Mouse (Mus musculus): Measurements from ENCODE around the gene Lsm7. TPM values are rescaled to one million over a fixed set of nuclear protein-coding genes. Genes with fewer than 3 reads are reported as not detected.
"Not testable (repeated sequence)": the region's sequence is repeated elsewhere in the genome, so short reads cannot be mapped to it uniquely, and the experiment has no call there.

Lsm7 gene
- polyA plus RNA-seq, 1 experiment from 2014 or later: 375 TPM

GRCm38 (mm10) chr10:80836949-80837379, 18.0 kb downstream of the Lsm7 start:
- ATAC-seq (ENCODE audit: insufficient number of reproducible peaks, low FRiP score, low TSS enrichment, low read depth): no peak

GRCm38 (mm10) chr10:80835617-80836016, 19.4 kb downstream of the Lsm7 start:
- Histone ChIP-seq H3K4me3 (ENCODE audit: low read depth, low read length) (0 out of 2 replicates have a peak overlapping the region, but pooled peaks have one; percentile 5), H3K27ac (replicated peaks; ENCODE audit: low read depth, low read length) (no peak overlapping the region), H3K36me3 (ENCODE audit: control insufficient read depth, insufficient read depth, low read length) (no peaks in the 10 kb centered on the region; the same call in 1 of the 2 replicates), H3K27me3 (ENCODE audit: control insufficient read depth, insufficient read depth, low read length) (peaks cover 37% of the 10 kb centered on the region), H3K9ac (ENCODE audit: low read length) (no peak overlapping the region; the same call in 1 of the 2 replicates), H3K4me2 (ENCODE audit: low read depth, severe bottlenecking) (no peak overlapping the region), H3K9me3 (ENCODE audit: control insufficient read depth, low read length) (no peaks in the 10 kb centered on the region), H3K4me1 (ENCODE audit: control insufficient read depth, insufficient read depth, low read length) (peaks cover 9% of the 10 kb centered on the region; the same call in 1 of the 2 replicates)
- 58% methylated on average over 30 of the region's 30 CpGs for WGBS
- no peak for DNase-seq (ENCODE audit: low spot score)
- ATAC-seq (ENCODE audit: insufficient number of reproducible peaks, low FRiP score, low TSS enrichment, low read depth): no peak

More at GRCm38 (mm10) chr10:80836949-80837379, 18.0 kb downstream of the Lsm7 start:
- no peak overlapping the region for H3K4me3 ChIP-seq (ENCODE audit: low read depth, low read length)
- H3K36me3 ChIP-seq (ENCODE audit: control insufficient read depth, insufficient read depth, low read length): no peaks in the 10 kb centered on the region; the same call in 1 of the 2 replicates
- H3K27ac ChIP-seq (replicated peaks; ENCODE audit: low read depth, low read length): no peak overlapping the region
- no peaks in the 10 kb centered on the region for H3K9me3 ChIP-seq (ENCODE audit: control insufficient read depth, low read length)
- peaks cover 37% of the 10 kb centered on the region for H3K27me3 ChIP-seq (ENCODE audit: control insufficient read depth, insufficient read depth, low read length)
- no peak for DNase-seq (ENCODE audit: low spot score)
- H3K4me1 ChIP-seq (ENCODE audit: control insufficient read depth, insufficient read depth, low read length): no peaks in the 10 kb centered on the region
- H3K9ac ChIP-seq (ENCODE audit: low read length): no peak overlapping the region
- 47% methylated on average over 7 of the region's 7 CpGs for WGBS
- H3K4me2 ChIP-seq (ENCODE audit: low read depth, severe bottlenecking): no peak overlapping the region

- Histone ChIP-seq H3K27me3 (ENCODE audit: control insufficient read depth, insufficient read depth, low read length) (peaks cover 37% of the 10 kb centered on the region), H3K4me3 (ENCODE audit: low read depth, low read length) (no peak overlapping the region), H3K36me3 (ENCODE audit: control insufficient read depth, insufficient read depth, low read length) (peaks cover 5% of the 10 kb centered on the region), H3K9me3 (ENCODE audit: control insufficient read depth, low read length) (no peaks in the 10 kb centered on the region), H3K27ac (replicated peaks; ENCODE audit: low read depth, low read length) (no peak overlapping the region), H3K9ac (ENCODE audit: low read length) (no peak overlapping the region), H3K4me1 (ENCODE audit: control insufficient read depth, insufficient read depth, low read length) (peaks cover 19% of the 10 kb centered on the region), H3K4me2 (ENCODE audit: low read depth, severe bottlenecking) (no peak overlapping the region)
- 72% methylated on average over 7 of the region's 7 CpGs for WGBS
- DNase-seq (ENCODE audit: low spot score) (no peak), ATAC-seq (ENCODE audit: insufficient number of reproducible peaks, low FRiP score, low TSS enrichment, low read depth) (no peak)
Measured at GRCm38 (mm10) chr10:80832818-80833217, 22.2 kb downstream of the Lsm7 start.

- H3K4me3 ChIP-seq (ENCODE audit: low read depth, low read length): no peak overlapping the region
- H3K4me1 ChIP-seq (ENCODE audit: control insufficient read depth, insufficient read depth, low read length): peaks cover 23% of the 10 kb centered on the region
Measured at GRCm38 (mm10) chr10:80831136-80831535, 23.9 kb downstream of the Lsm7 start.

GRCm38 (mm10) chr10:80829359-80830278, 25.4 kb downstream of the Lsm7 start:
- Histone ChIP-seq H3K4me1 (ENCODE audit: control insufficient read depth, insufficient read depth, low read length) (peaks cover 23% of the 10 kb centered on the region), H3K9me3 (ENCODE audit: control insufficient read depth, low read length) (no peaks in the 10 kb centered on the region), H3K4me2 (ENCODE audit: low read depth, severe bottlenecking) (no peak overlapping the region), H3K4me3 (ENCODE audit: low read depth, low read length) (no peak overlapping the region), H3K36me3 (ENCODE audit: control insufficient read depth, insufficient read depth, low read length) (peaks cover 5% of the 10 kb centered on the region; the same call in 1 of the 2 replicates), H3K9ac (ENCODE audit: low read length) (no peak overlapping the region), H3K27me3 (ENCODE audit: control insufficient read depth, insufficient read depth, low read length) (peaks cover 15% of the 10 kb centered on the region), H3K27ac (replicated peaks; ENCODE audit: low read depth, low read length) (no peak overlapping the region)
- DNase-seq (ENCODE audit: low spot score) (no peak), ATAC-seq (ENCODE audit: insufficient number of reproducible peaks, low FRiP score, low TSS enrichment, low read depth) (no peak)
- WGBS: 55% methylated on average over 1 of the region's 1 CpGs

More at GRCm38 (mm10) chr10:80831136-80831535, 23.9 kb downstream of the Lsm7 start:
- Histone ChIP-seq H3K36me3 (ENCODE audit: control insufficient read depth, insufficient read depth, low read length) (peaks cover 5% of the 10 kb centered on the region), H3K9me3 (ENCODE audit: control insufficient read depth, low read length) (no peaks in the 10 kb centered on the region), H3K27me3 (ENCODE audit: control insufficient read depth, insufficient read depth, low read length) (peaks cover 30% of the 10 kb centered on the region), H3K4me2 (ENCODE audit: low read depth, severe bottlenecking) (no peak overlapping the region), H3K9ac (ENCODE audit: low read length) (no peak overlapping the region), H3K27ac (replicated peaks; ENCODE audit: low read depth, low read length) (no peak overlapping the region)
- DNase-seq (ENCODE audit: low spot score) (peak; percentile 79), ATAC-seq (ENCODE audit: insufficient number of reproducible peaks, low FRiP score, low TSS enrichment, low read depth) (peak; percentile 15; the same call in 1 of the 2 replicates)
- 2% methylated on average over 9 of the region's 9 CpGs for WGBS

GRCm38 (mm10) chr10:80828587-80828986, 26.4 kb downstream of the Lsm7 start:
- H3K4me3 ChIP-seq (ENCODE audit: low read depth, low read length); H3K36me3 ChIP-seq (ENCODE audit: control insufficient read depth, insufficient read depth, low read length); H3K9me3 ChIP-seq (ENCODE audit: control insufficient read depth, low read length); H3K4me2 ChIP-seq (ENCODE audit: low read depth, severe bottlenecking); H3K27ac ChIP-seq (replicated peaks; ENCODE audit: low read depth, low read length); H3K9ac ChIP-seq (ENCODE audit: low read length); H3K27me3 ChIP-seq (ENCODE audit: control insufficient read depth, insufficient read depth, low read length); DNase-seq (ENCODE audit: low spot score); ATAC-seq (ENCODE audit: insufficient number of reproducible peaks, low FRiP score, low TSS enrichment, low read depth): not testable (repeated sequence)
- H3K4me1 ChIP-seq (ENCODE audit: control insufficient read depth, insufficient read depth, low read length): peaks cover 23% of the 10 kb centered on the region
- WGBS: 87% methylated on average over 9 of the region's 9 CpGs

GRCm38 (mm10) chr10:80827870-80828420, 27.1 kb downstream of the Lsm7 start:
- 85% methylated on average over 10 of the region's 10 CpGs for WGBS
- DNase-seq (ENCODE audit: low spot score): no peak
- H3K4me2 ChIP-seq (ENCODE audit: low read depth, severe bottlenecking): peak overlapping the region; percentile 96
- no peaks in the 10 kb centered on the region for H3K27me3 ChIP-seq (ENCODE audit: control insufficient read depth, insufficient read depth, low read length)
- no peak overlapping the region for H3K27ac ChIP-seq (replicated peaks; ENCODE audit: low read depth, low read length)
- peaks cover 23% of the 10 kb centered on the region for H3K4me1 ChIP-seq (ENCODE audit: control insufficient read depth, insufficient read depth, low read length)
- H3K9ac ChIP-seq (ENCODE audit: low read length): peak overlapping the region; percentile 95
- no peak for ATAC-seq (ENCODE audit: insufficient number of reproducible peaks, low FRiP score, low TSS enrichment, low read depth)
- peak overlapping the region; percentile 54 for H3K4me3 ChIP-seq (ENCODE audit: low read depth, low read length)
- H3K36me3 ChIP-seq (ENCODE audit: control insufficient read depth, insufficient read depth, low read length): peaks cover 5% of the 10 kb centered on the region; the same call in 1 of the 2 replicates
- no peaks in the 10 kb centered on the region for H3K9me3 ChIP-seq (ENCODE audit: control insufficient read depth, low read length)

- peak overlapping the region; percentile 96 for H3K4me2 ChIP-seq (ENCODE audit: low read depth, severe bottlenecking)
- H3K36me3 ChIP-seq (ENCODE audit: control insufficient read depth, insufficient read depth, low read length): peaks cover 5% of the 10 kb centered on the region; the same call in 1 of the 2 replicates
- peaks cover 23% of the 10 kb centered on the region for H3K4me1 ChIP-seq (ENCODE audit: control insufficient read depth, insufficient read depth, low read length)
- WGBS: 10% methylated on average over 28 of the region's 29 CpGs
- no peaks in the 10 kb centered on the region for H3K27me3 ChIP-seq (ENCODE audit: control insufficient read depth, insufficient read depth, low read length)
- DNase-seq (ENCODE audit: low spot score) (no peak), ATAC-seq (ENCODE audit: insufficient number of reproducible peaks, low FRiP score, low TSS enrichment, low read depth) (no peak)
- peak overlapping the region; percentile 95 for H3K9ac ChIP-seq (ENCODE audit: low read length)
- H3K27ac ChIP-seq (replicated peaks; ENCODE audit: low read depth, low read length): 0 out of 2 replicates have a peak overlapping the region, but pooled peaks have one; percentile 74
- no peaks in the 10 kb centered on the region for H3K9me3 ChIP-seq (ENCODE audit: control insufficient read depth, low read length)
- peak overlapping the region; percentile 54 for H3K4me3 ChIP-seq (ENCODE audit: low read depth, low read length)
Measured at GRCm38 (mm10) chr10:80827063-80827869, 27.7 kb downstream of the Lsm7 start.
